Mouse (Mus musculus): Measurements from ENCODE around the gene Eef1akmt1. TPM values are rescaled to one million over a fixed set of nuclear protein-coding genes. Genes with fewer than 3 reads are reported as not detected.

The Eef1akmt1 gene
- total and polyA plus RNA-seq, 2 experiments from 2014 or later = 39.2 to 63.8 TPM

GRCm38 (mm10) chr14:57534961-57535360 lies 36.5 kb downstream of the Eef1akmt1 start:
- Histone ChIP-seq H3K27me3 (ENCODE audit: insufficient read depth, low read length) (no peaks in the 10 kb centered on the region), H3K36me3 (ENCODE audit: insufficient read depth, low read length) (peaks cover 4% of the 10 kb centered on the region; the same call in 1 of the 2 replicates), H3K27ac (ENCODE audit: low read depth, low read length) (0 out of 2 replicates have a peak overlapping the region, but pooled peaks have one; percentile 9), H3K4me2 (ENCODE audit: low read depth, low read length, poor library complexity, severe bottlenecking) (no peak overlapping the region), H3K9me3 (ENCODE audit: low read length) (no peaks in the 10 kb centered on the region), H3K4me3 (ENCODE audit: low read depth, low read length) (no peak overlapping the region), H3K9ac (replicated peaks; ENCODE audit: low read length, poor library complexity, severe bottlenecking) (no peak overlapping the region), H3K4me1 (ENCODE audit: insufficient read depth, low read length) (peaks cover 15% of the 10 kb centered on the region; the same call in 1 of the 2 replicates)
- DNase-seq (ENCODE audit: low spot score) (peak; percentile 72), ATAC-seq (ENCODE audit: low FRiP score) (no peak; the same call in 1 of the 2 replicates)
- 14% methylated on average over 8 of the region's 8 CpGs for WGBS
- no peak for TF ChIP-seq CTCF (IDR thresholded peaks at IDR 0.05)

- Histone ChIP-seq H3K27me3 (ENCODE audit: insufficient read depth, low read length) (no peaks in the 10 kb centered on the region), H3K9ac (replicated peaks; ENCODE audit: low read length, poor library complexity, severe bottlenecking) (no peak overlapping the region), H3K36me3 (ENCODE audit: insufficient read depth, low read length) (peaks cover 4% of the 10 kb centered on the region; the same call in 1 of the 2 replicates), H3K9me3 (ENCODE audit: low read length) (no peaks in the 10 kb centered on the region), H3K4me3 (ENCODE audit: low read depth, low read length) (no peak overlapping the region), H3K4me2 (ENCODE audit: low read depth, low read length, poor library complexity, severe bottlenecking) (no peak overlapping the region), H3K4me1 (ENCODE audit: insufficient read depth, low read length) (peaks cover 15% of the 10 kb centered on the region; the same call in 1 of the 2 replicates), H3K27ac (ENCODE audit: low read depth, low read length) (0 out of 2 replicates have a peak overlapping the region, but pooled peaks have one; percentile 9)
- no peak for DNase-seq (ENCODE audit: low spot score)
- no peak for TF ChIP-seq CTCF (IDR thresholded peaks at IDR 0.05)
- ATAC-seq (ENCODE audit: low FRiP score) = no peak
- WGBS = 12% methylated on average over 5 of the region's 5 CpGs
Measured at GRCm38 (mm10) chr14:57534346-57534745, 37.1 kb downstream of the Eef1akmt1 start.

- no peak overlapping the region for H3K27ac ChIP-seq (ENCODE audit: low read depth, low read length)
- peaks cover 15% of the 10 kb centered on the region; the same call in 1 of the 2 replicates for H3K4me1 ChIP-seq (ENCODE audit: insufficient read depth, low read length)
- H3K36me3 ChIP-seq (ENCODE audit: insufficient read depth, low read length) = peaks cover 4% of the 10 kb centered on the region; the same call in 1 of the 2 replicates
- WGBS = 18% methylated on average over 11 of the region's 11 CpGs
- no peak overlapping the region for H3K4me3 ChIP-seq (ENCODE audit: low read depth, low read length)
- no peaks in the 10 kb centered on the region for H3K27me3 ChIP-seq (ENCODE audit: insufficient read depth, low read length)
- H3K9ac ChIP-seq (replicated peaks; ENCODE audit: low read length, poor library complexity, severe bottlenecking) = no peak overlapping the region
- 0 out of 2 replicates have a peak, but pooled peaks have one; percentile 14 for ATAC-seq (ENCODE audit: low FRiP score)
- DNase-seq (ENCODE audit: low spot score) = no peak
- no peaks in the 10 kb centered on the region for H3K9me3 ChIP-seq (ENCODE audit: low read length)
- TF ChIP-seq CTCF (IDR thresholded peaks at IDR 0.05) = no peak
- no peak overlapping the region for H3K4me2 ChIP-seq (ENCODE audit: low read depth, low read length, poor library complexity, severe bottlenecking)
Measured at GRCm38 (mm10) chr14:57533841-57534240, 37.6 kb downstream of the Eef1akmt1 start.

- peaks cover 4% of the 10 kb centered on the region; the same call in 1 of the 2 replicates for H3K36me3 ChIP-seq (ENCODE audit: insufficient read depth, low read length)
- peak; percentile 78 for TF ChIP-seq CTCF (IDR thresholded peaks at IDR 0.05)
- H3K4me3 ChIP-seq (ENCODE audit: low read depth, low read length) = no peak overlapping the region
- H3K27me3 ChIP-seq (ENCODE audit: insufficient read depth, low read length) = no peaks in the 10 kb centered on the region
- no peak for ATAC-seq (ENCODE audit: low FRiP score)
- H3K9ac ChIP-seq (replicated peaks; ENCODE audit: low read length, poor library complexity, severe bottlenecking) = no peak overlapping the region
- no peak overlapping the region for H3K27ac ChIP-seq (ENCODE audit: low read depth, low read length)
- DNase-seq (ENCODE audit: low spot score) = peak; percentile 27
- no peaks in the 10 kb centered on the region for H3K9me3 ChIP-seq (ENCODE audit: low read length)
- peaks cover 15% of the 10 kb centered on the region; the same call in 1 of the 2 replicates for H3K4me1 ChIP-seq (ENCODE audit: insufficient read depth, low read length)
- no peak overlapping the region for H3K4me2 ChIP-seq (ENCODE audit: low read depth, low read length, poor library complexity, severe bottlenecking)
- WGBS = 44% methylated on average over 3 of the region's 3 CpGs
Measured at GRCm38 (mm10) chr14:57533214-57533613, 38.2 kb downstream of the Eef1akmt1 start.

- DNase-seq (ENCODE audit: low spot score) (no peak), ATAC-seq (ENCODE audit: low FRiP score) (no peak)
- Histone ChIP-seq H3K27me3 (ENCODE audit: insufficient read depth, low read length) (no peaks in the 10 kb centered on the region), H3K4me2 (ENCODE audit: low read depth, low read length, poor library complexity, severe bottlenecking) (no peak overlapping the region), H3K4me3 (ENCODE audit: low read depth, low read length) (no peak overlapping the region), H3K36me3 (ENCODE audit: insufficient read depth, low read length) (peaks cover 4% of the 10 kb centered on the region; the same call in 1 of the 2 replicates), H3K9me3 (ENCODE audit: low read length) (no peaks in the 10 kb centered on the region), H3K4me1 (ENCODE audit: insufficient read depth, low read length) (peaks cover 14% of the 10 kb centered on the region; the same call in 1 of the 2 replicates), H3K9ac (replicated peaks; ENCODE audit: low read length, poor library complexity, severe bottlenecking) (no peak overlapping the region), H3K27ac (ENCODE audit: low read depth, low read length) (no peak overlapping the region)
- TF ChIP-seq CTCF (IDR thresholded peaks at IDR 0.05) = no peak
- WGBS = 91% methylated on average over 3 of the region's 3 CpGs
Measured at GRCm38 (mm10) chr14:57532577-57532976, 38.8 kb downstream of the Eef1akmt1 start.

GRCm38 (mm10) chr14:57529786-57530515 lies 41.5 kb downstream of the Eef1akmt1 start:
- Histone ChIP-seq H3K36me3 (ENCODE audit: insufficient read depth, low read length) (peaks cover 4% of the 10 kb centered on the region; the same call in 1 of the 2 replicates), H3K4me2 (ENCODE audit: low read depth, low read length, poor library complexity, severe bottlenecking) (no peak overlapping the region), H3K9me3 (ENCODE audit: low read length) (no peaks in the 10 kb centered on the region), H3K27me3 (ENCODE audit: insufficient read depth, low read length) (no peaks in the 10 kb centered on the region), H3K9ac (replicated peaks; ENCODE audit: low read length, poor library complexity, severe bottlenecking) (no peak overlapping the region), H3K4me1 (ENCODE audit: insufficient read depth, low read length) (peaks cover 8% of the 10 kb centered on the region; the same call in 1 of the 2 replicates), H3K4me3 (ENCODE audit: low read depth, low read length) (no peak overlapping the region), H3K27ac (ENCODE audit: low read depth, low read length) (no peak overlapping the region)
- 64% methylated on average over 5 of the region's 5 CpGs for WGBS
- no peak for ATAC-seq (ENCODE audit: low FRiP score)
- no peak for DNase-seq (ENCODE audit: low spot score)
- TF ChIP-seq CTCF (IDR thresholded peaks at IDR 0.05) = no peak

Measured in midbrain, postnatal 0 days (tissue).